Mouse (Mus musculus) thymus, adult 2 months (tissue): ENCODE results near the gene Cbfa2t3.

ENCODE experiments used
- CTCF ChIP-seq: fragments of 200-500 bp; IDR thresholded peaks from 2 replicates; pipeline ENCODE4 v1.5.1; 2012; ENCODE audit warnings: mild to moderate bottlenecking, control low read depth, low read length, moderate library complexity, borderline replicate concordance; ENCODE audit not compliant: control insufficient read depth, poor library complexity, insufficient read depth; ENCODE audit errors: extremely low read depth
- POLR2A ChIP-seq: fragments of 200-500 bp; IDR thresholded peaks from 2 replicates; pipeline ENCODE4 v1.6.1; 2012; ENCODE audit warnings: mild to moderate bottlenecking, low read length, control low read depth, moderate library complexity; ENCODE audit not compliant: control insufficient read depth, poor library complexity, insufficient read depth; ENCODE audit errors: extremely low read depth

GRCm38 (mm10) chr8:122658807-122659160 lies 40.1 kb downstream of the Cbfa2t3 start:
- TF ChIP-seq CTCF (no peak), POLR2A (no peak)
